Mouse (Mus musculus) midbrain, embryonic 14.5 days (tissue): ENCODE results near the gene Nell2. TPM values are rescaled to one million over a fixed set of nuclear protein-coding genes. Genes with fewer than 3 reads are reported as not detected.

Experiments used
- ATAC-seq: fragments of 200-750 bp; cut with Nextera tagmentation; 2 replicates; pipeline ENCODE4 v1.8.0; 2017; ENCODE audit warnings: moderate number of reproducible peaks, moderate library complexity; ENCODE audit not compliant: low FRiP score, low TSS enrichment
- DNase-seq: peaks from one replicate; pipeline ENCODE4 v3.0.0-alpha.2; 2015
- H3K27ac ChIP-seq: fragments of 300-500 bp; sonication (generic); replicated peaks from 2 replicates; pipeline ENCODE4 v1.5.1; 2014; ENCODE audit warnings: mild to moderate bottlenecking, low read depth, low read length, moderate library complexity
- H3K27me3 ChIP-seq: fragments of 300-500 bp; sonication (generic); 2 replicates; pipeline ENCODE4 v1.6.1; 2014; ENCODE audit warnings: low read length, control low read depth, mixed read lengths; ENCODE audit not compliant: control insufficient read depth, insufficient read depth
- H3K36me3 ChIP-seq: fragments of 300-500 bp; sonication (generic); 2 replicates; pipeline ENCODE4 v1.6.1; 2014; ENCODE audit warnings: low read length, control low read depth; ENCODE audit not compliant: control insufficient read depth, insufficient read depth
- H3K4me1 ChIP-seq: fragments of 300-500 bp; sonication (generic); 2 replicates; pipeline ENCODE4 v1.6.1; 2014; ENCODE audit warnings: mild to moderate bottlenecking, antibody characterized with exemption, low read length, control low read depth; ENCODE audit not compliant: control insufficient read depth, insufficient read depth
- H3K4me2 ChIP-seq: fragments of 300-500 bp; sonication (generic); 2 replicates; pipeline ENCODE4 v1.6.1; 2014; ENCODE audit warnings: mild to moderate bottlenecking, low read length, moderate library complexity
- H3K4me3 ChIP-seq: fragments of 300-500 bp; sonication (generic); replicated peaks from 2 replicates; pipeline ENCODE4 v1.5.1; 2014; ENCODE audit warnings: low read depth, low read length
- H3K9ac ChIP-seq: fragments of 300-500 bp; sonication (generic); replicated peaks from 2 replicates; pipeline ENCODE4 v1.6.1; 2014; ENCODE audit warnings: mild to moderate bottlenecking, low read length, moderate library complexity
- H3K9me3 ChIP-seq: fragments of 300-500 bp; sonication (generic); 2 replicates; pipeline ENCODE4 v1.6.1; 2016; ENCODE audit warnings: low read length, control low read depth, mixed read lengths; ENCODE audit not compliant: control insufficient read depth
- WGBS: fragments of 180-500 bp; shearing (Covaris S2); extraction: QIAGEN DNeasy Blood & Tissue Kit; methylation state at CpG from one replicate; pipeline ENCODE4 v1.1.7; 2014; 5-methylcytosine and 5-hydroxymethylcytosine counted together
- polyA plus RNA-seq: library from polyadenylated mRNA; unstranded; fragments of >200 nt; fragmentation: Nextera tagmentation; extraction: Ambion mirVana; gene quantifications from 2 replicates; pipeline ENCODE4 v1.2.1, GENCODE M21; 2014

The Nell2 gene
- polyA plus RNA-seq, 1 experiment from 2014 or later = 170 TPM

DNA sequence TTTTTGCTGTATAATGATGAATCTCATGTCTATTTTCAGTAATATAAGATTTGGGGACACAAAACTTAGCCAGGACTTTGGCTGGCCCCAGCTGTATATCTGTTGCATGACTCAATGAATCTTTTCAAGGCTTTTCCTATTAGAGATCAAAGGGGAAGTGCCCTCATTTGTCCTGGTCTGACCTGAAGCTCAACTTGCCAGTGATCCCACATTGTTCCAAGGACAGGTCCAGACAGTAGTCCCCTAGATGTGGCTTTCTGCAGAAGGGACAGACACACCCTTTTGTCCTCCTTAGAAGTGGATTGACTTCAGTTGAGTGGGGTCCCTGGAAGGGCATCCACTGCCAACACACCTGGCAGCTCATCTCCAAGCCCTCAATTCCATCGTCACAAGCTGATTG lies 173.6 kb downstream of the Nell2 start:
- Histone ChIP-seq H3K4me1 (no peaks in the 10 kb centered on the region), H3K4me3 (no peak overlapping the region), H3K9me3 (no peaks in the 10 kb centered on the region), H3K36me3 (no peaks in the 10 kb centered on the region), H3K9ac (no peak overlapping the region), H3K27me3 (no peaks in the 10 kb centered on the region), H3K4me2 (no peak overlapping the region), H3K27ac (no peak overlapping the region)
- no peak for DNase-seq
- 75% methylated on average over 1 of the region's 1 CpGs for WGBS
- ATAC-seq = no peak

DNA sequence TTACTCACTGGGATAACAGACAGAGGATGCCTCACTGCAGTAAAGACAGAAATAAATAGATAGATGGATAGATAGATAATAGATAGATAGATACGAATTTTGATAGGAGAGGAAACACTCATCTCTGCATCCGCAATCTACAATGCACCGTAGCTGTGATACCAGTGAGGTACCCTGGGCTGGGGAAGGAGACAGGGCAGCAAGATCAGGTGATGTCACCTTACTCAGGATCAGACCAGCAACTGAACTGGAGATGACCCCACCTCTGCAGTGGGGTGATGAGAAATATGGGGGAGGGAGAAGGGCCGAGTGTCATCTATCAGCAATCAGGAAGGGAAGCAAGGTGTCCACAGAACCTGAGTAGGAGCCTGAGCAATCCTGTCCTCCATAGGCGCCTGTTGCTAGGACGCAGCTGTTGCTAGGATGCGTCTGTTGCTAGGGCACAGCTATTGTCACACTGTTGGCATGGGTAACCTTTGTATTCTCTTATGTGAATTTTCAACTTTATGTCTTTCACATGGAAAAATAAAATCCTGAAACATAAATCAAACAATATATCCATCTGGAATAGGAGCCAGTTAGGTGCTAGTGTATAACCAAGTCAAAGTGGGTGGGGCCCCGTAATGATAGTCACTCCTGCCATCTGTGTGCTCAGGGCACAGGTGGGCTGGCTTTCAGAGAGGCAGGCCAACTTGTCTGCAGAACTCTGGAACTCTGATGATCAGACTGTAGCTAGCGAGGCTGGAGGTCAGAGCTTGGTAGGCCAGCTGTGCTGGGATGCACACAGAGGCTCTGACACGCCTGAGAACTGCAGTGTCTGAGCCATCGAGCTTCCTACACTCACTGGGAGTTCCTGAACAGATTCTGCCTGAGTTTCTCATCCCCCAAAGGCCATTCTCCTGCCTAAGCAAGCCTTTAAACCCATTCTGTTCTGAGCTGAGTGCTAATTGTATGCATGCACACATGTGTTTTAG lies 193.7 kb downstream of the Nell2 start:
- ATAC-seq (no peak), DNase-seq (peak; percentile 72)
- WGBS = 61% methylated on average over 11 of the region's 11 CpGs
- Histone ChIP-seq H3K4me3 (no peak overlapping the region), H3K4me2 (no peak overlapping the region), H3K27ac (peak overlapping the region; percentile 16), H3K9ac (no peak overlapping the region), H3K36me3 (no peaks in the 10 kb centered on the region), H3K27me3 (no peaks in the 10 kb centered on the region), H3K4me1 (peaks cover 13% of the 10 kb centered on the region), H3K9me3 (no peaks in the 10 kb centered on the region)

DNA sequence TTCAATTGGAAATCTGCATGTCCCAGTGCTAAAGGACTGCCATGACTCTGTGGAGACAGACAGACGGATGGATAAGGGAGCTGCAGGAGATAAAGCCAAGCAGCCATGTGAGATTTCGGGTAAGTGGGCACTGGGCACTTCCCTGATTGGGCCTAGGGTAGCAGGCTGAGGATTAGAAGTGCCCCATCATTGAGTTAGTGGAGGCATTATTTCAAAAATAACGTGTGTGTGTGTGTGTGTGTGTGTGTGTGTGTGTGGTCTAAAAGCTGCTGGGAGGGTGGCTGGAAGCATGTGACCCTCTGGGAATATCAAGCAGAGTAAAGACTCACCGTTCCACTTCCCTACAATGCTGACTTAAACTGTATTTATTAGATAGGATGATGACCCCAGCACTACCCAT lies 195.1 kb downstream of the Nell2 start:
- Histone ChIP-seq H3K36me3 (no peaks in the 10 kb centered on the region), H3K4me1 (peaks cover 13% of the 10 kb centered on the region), H3K4me3 (no peak overlapping the region), H3K9ac (no peak overlapping the region), H3K27ac (no peak overlapping the region), H3K4me2 (no peak overlapping the region), H3K9me3 (no peaks in the 10 kb centered on the region), H3K27me3 (no peaks in the 10 kb centered on the region)
- ATAC-seq (no peak), DNase-seq (no peak)
- WGBS = 65% methylated on average over 4 of the region's 4 CpGs

DNA sequence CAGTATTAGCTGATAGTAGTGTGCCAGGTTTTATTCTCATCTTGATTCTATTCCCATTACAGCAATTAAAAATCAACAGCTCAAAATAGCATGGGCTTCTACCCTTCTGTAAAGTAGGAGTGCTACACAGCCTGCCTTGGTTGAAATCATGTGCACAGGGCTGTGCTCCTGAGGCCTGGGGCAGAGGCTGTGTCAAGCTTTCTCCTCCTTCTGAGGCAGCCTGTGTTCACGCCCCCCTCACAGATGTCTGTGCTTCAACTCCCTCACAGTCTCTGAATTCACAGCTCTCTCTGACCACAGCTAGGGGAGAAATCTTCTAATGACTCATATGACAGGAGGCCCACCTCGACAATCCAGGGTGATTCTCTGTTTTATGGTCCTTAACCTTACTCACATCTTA lies 197.4 kb downstream of the Nell2 start:
- no peak for DNase-seq
- Histone ChIP-seq H3K27me3 (no peaks in the 10 kb centered on the region), H3K9me3 (no peaks in the 10 kb centered on the region), H3K4me3 (no peak overlapping the region), H3K9ac (no peak overlapping the region), H3K4me1 (peaks cover 13% of the 10 kb centered on the region), H3K36me3 (no peaks in the 10 kb centered on the region), H3K27ac (no peak overlapping the region), H3K4me2 (no peak overlapping the region)
- 82% methylated on average over 2 of the region's 2 CpGs for WGBS
- no peak for ATAC-seq

DNA sequence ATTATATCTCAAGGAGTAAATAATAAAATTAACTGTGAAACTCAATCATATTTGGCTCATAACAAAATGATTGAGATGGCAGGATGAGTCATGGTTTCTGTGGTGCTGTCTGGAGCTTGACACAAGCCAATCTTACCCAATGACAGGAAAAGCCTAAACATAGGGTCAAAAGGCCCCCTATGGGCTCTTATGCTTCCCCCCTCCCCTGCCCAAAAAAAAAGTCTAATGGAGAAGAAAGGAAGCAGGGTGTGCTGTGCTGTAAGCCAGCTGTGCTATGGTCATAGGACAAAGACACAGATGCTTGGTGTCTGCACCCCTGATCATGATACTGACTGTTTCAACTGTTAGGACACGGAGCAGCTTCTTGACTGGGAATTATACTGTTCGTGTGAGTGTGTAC lies 205.6 kb downstream of the Nell2 start:
- H3K27ac ChIP-seq = no peak overlapping the region

DNA sequence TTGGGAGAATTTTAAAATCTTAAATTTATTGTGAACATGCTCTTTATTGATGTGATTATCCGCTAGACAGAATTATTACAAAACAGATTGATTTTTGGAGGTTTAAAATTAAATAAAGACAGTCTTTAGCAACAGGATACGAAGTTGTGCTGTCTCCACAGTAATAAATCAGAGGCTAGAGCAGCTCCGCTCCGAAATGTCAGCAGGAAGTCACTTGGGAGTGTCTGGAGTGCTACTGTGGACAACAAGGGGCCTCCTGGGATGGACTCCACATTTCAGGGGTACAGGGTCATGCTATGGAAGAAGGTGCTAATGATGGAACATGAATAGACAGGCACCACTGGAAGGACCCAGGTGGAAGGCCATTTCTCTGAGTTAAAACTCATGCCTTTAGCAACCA lies 211.7 kb downstream of the Nell2 start:
- no peak for ATAC-seq
- no peak for DNase-seq
- Histone ChIP-seq H3K36me3 (no peaks in the 10 kb centered on the region), H3K9me3 (no peaks in the 10 kb centered on the region), H3K27ac (no peak overlapping the region; the same call in 1 of the 2 replicates), H3K27me3 (no peaks in the 10 kb centered on the region), H3K4me2 (no peak overlapping the region), H3K9ac (no peak overlapping the region), H3K4me1 (peaks cover 17% of the 10 kb centered on the region), H3K4me3 (no peak overlapping the region)
- 82% methylated on average over 4 of the region's 4 CpGs for WGBS

More for the DNA sequence above, 205.6 kb downstream of the Nell2 start:
- no peaks in the 10 kb centered on the region for H3K27me3 ChIP-seq
- H3K9ac ChIP-seq = no peak overlapping the region
- no peaks in the 10 kb centered on the region for H3K36me3 ChIP-seq
- H3K9me3 ChIP-seq = no peaks in the 10 kb centered on the region
- DNase-seq = no peak
- H3K4me2 ChIP-seq = no peak overlapping the region
- WGBS = 100% methylated on average over 2 of the region's 2 CpGs
- no peaks in the 10 kb centered on the region for H3K4me1 ChIP-seq
- ATAC-seq = no peak
- H3K4me3 ChIP-seq = no peak overlapping the region

DNA sequence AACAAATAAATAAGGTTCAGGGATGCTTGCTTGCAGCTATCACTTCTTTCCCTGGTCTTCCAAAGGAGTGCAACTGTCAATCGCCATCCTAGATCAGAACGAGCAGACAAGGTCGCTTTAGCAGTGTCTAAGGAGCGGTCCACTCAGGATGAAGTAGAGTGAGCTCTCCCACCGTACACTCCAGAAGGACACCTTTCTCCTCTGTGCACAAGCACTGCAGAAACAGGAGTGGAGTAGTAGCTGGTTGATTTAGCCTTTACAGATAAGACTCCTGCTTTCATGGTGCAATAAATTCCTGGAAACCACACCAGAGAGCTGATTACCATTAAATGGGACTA lies 213.6 kb downstream of the Nell2 start:
- no peak for ATAC-seq
- Histone ChIP-seq H3K4me1 (peaks cover 17% of the 10 kb centered on the region), H3K27ac (peak overlapping the region; percentile 37), H3K4me2 (no peak overlapping the region), H3K9ac (no peak overlapping the region), H3K9me3 (no peaks in the 10 kb centered on the region), H3K27me3 (no peaks in the 10 kb centered on the region), H3K4me3 (no peak overlapping the region), H3K36me3 (no peaks in the 10 kb centered on the region)
- 91% methylated on average over 5 of the region's 5 CpGs for whole genome bisulfite sequencing
- DNase-seq = no peak

DNA sequence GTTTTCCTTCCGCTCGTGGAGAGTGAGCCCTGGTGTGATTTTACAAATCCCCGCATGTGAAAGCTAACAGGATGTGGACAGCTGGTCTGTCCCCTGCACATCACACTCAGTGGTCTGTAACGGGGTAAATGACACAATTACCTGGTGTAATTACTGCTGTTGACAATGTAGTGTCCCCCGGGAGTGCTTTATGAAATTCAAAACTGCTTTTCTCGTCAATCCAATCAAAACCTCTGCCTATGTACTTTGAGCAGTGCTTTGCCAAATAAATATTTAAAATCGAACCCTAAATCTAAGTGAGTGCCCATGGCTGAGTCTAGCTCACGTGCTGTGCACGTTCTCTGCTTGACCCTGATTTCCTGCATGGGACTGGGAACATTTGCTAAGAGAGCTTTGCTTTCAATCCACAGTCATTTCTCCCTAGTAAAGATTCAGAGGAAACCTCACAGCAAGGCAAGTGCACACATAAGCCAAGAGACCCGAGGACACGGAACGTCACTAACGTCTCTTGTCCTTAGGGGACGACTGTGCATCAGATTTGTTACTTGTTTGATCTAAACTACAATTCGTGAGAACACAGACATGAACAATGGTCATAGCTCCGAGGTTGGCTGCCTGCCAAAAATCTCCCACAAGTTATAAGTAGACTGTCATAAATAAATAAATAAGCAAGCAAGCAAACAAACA lies 214.1 kb downstream of the Nell2 start:
- 41% methylated on average over 16 of the region's 16 CpGs for WGBS
- ATAC-seq (no peak), DNase-seq (peak; percentile 65)
- no peaks in the 10 kb centered on the region for H3K9me3 ChIP-seq
- no peak overlapping the region for H3K4me2 ChIP-seq
- peaks cover 17% of the 10 kb centered on the region for H3K4me1 ChIP-seq
- H3K36me3 ChIP-seq = no peaks in the 10 kb centered on the region
- peak overlapping the region; percentile 37; the same call in 1 of the 2 replicates for H3K27ac ChIP-seq
- H3K27me3 ChIP-seq = no peaks in the 10 kb centered on the region
- H3K9ac ChIP-seq = no peak overlapping the region
- H3K4me3 ChIP-seq = no peak overlapping the region
